Mouse (Mus musculus) adrenal gland, postnatal 14 days (tissue): ENCODE data around the gene Fibp. TPM values are rescaled to one million over a fixed set of nuclear protein-coding genes. Genes with fewer than 3 reads are reported as not detected.

ENCODE experiments used
- DNase-seq: peaks from one replicate; pipeline ENCODE4 v3.0.0; 2021; ENCODE audit warnings: mixed read lengths
- long read RNA-seq, 2 experiments: library from polyadenylated mRNA; stranded (forward); transcript quantifications; one replicate each; pipeline ENCODE4 v2.0.0; 2021
- total RNA-seq: library from RNA; stranded (reverse); gene quantifications from 2 replicates; pipeline ENCODE4 v1.2.3, GENCODE M21; 2021

Fibp gene
- 70.8 and 92.6 TPM in 2 replicates for total RNA-seq
- long read RNA-seq, experiment 1, transcript Fibp-205 (10 exons, 1,209 nt): major isoform, 30 of 55 reads
- long read RNA-seq, experiment 1, transcript Fibp-201 (10 exons, 1,215 nt): minor isoform, 5 of 55 reads
- long read RNA-seq, experiment 1, partial matches to known transcripts: 10 of 55 reads
- long read RNA-seq, experiment 1, other reads (novel, unspliced or antisense): 10 of 55 reads
- long read RNA-seq, experiment 2, transcript Fibp-205 (10 exons, 1,209 nt): major isoform, 10 of 33 reads
- long read RNA-seq, experiment 2, transcript Fibp-201 (10 exons, 1,215 nt): minor isoform, 8 of 33 reads
- long read RNA-seq, experiment 2, partial matches to known transcripts: 5 of 33 reads
- long read RNA-seq, experiment 2, other reads (novel, unspliced or antisense): 10 of 33 reads

DNA sequence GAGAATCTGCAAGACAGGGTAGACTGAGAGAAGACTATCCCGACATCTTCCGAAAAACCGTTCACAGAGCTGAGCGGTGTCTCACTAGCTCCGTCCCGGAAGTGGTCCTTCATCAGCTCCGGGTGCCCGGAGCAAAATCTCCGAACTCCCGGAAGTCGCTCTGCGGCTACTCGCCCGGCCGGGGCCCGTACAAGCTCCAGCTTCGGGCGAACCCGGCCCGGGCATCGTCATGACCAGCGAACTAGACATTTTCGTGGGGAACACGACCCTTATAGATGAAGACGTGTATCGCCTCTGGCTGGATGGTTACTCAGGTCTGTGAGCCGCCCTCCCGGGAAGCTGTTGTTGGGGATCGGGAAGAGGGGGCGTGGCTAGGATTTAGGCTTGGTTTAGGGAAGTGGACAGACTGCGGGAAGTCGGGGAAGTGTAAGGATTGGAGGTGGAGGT is at the start of gene Fibp:
Gene Fibp, plus strand, starts transcription at position 151 of the 447 bp plus-strand sequence.
- DNase-seq: peak; percentile 94

DNA sequence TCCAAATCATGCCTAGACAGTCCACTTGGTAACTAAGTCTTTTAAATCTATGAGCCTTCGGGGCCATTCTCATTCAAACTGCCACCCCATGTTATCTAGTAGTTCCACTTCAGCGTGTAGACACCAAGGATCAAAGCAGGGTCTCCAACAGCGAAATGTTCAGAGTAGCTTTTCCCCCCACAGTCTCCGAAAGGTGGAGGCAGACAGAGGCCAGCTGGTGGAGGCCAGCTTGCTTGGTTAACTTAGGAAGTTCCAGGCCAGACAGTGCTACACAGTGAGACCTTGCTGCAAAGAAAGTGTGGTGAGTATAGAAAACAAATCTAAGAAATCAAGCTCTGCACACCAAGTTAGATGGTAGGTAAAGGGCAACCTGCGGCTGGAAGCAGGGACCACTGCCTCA is 49.8 kb upstream of the Fibp start:
- no peak for DNase-seq

DNA sequence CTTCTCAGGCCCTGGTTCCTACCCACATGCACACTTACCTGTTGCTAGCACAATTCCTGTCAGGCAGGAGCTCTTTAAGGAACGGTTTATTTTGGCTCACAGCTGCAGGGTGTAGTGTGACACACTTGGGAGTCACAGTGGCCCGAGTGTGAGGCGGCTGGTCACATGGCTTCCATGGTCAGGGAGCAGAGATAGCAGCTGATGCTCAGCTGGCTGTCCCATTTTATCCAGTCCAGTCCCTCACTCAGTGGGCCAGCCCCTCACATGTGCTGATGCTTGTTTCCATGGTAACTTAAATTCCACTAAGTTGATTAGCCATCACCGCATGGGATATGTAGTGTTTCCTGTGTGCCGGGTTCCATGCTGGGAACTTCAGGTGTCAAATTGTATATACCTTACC is 48.5 kb upstream of the Fibp start:
- no peak for DNase-seq

DNA sequence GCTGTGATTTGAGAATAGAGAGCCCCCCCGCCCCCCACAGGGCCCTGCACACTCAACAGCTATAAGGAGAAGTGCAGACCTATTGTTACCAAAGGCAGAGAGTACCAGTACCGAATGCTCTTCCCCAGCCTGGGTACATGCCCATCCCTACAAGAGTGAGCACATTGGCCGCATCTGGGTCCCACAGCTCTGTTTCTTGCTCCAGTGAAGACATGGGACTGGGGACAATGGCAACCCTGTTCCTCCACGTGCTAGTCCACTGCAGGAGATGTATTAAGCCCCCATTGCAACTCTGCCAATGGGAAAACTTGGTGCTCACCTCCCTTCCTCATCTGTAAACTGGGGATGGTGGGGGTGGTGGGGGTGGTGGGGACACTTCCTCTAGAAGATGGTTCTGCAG is 46.6 kb upstream of the Fibp start:
- DNase-seq: no peak

DNA sequence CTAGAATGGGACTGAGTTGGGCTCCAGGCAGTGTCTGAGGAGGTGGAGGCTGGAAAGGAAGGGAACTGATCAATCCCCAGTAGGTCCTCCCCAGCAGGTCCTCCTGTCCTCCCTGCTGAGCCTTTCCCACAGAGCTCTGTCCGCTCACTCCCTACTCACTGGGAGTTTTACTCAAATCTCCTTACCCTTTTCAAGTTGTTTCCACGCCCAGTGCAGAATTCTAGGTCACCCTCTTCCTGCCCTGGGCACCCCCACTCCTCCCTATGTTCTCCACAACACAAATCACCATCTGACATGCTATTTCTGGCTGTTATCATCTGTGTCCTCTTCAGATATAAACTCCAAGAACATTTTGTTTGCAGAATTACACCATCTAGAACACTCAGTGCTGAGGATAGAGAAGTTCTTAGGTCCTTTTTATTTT is 45.9 kb upstream of the Fibp start:
- DNase-seq: peak; percentile 63

DNA sequence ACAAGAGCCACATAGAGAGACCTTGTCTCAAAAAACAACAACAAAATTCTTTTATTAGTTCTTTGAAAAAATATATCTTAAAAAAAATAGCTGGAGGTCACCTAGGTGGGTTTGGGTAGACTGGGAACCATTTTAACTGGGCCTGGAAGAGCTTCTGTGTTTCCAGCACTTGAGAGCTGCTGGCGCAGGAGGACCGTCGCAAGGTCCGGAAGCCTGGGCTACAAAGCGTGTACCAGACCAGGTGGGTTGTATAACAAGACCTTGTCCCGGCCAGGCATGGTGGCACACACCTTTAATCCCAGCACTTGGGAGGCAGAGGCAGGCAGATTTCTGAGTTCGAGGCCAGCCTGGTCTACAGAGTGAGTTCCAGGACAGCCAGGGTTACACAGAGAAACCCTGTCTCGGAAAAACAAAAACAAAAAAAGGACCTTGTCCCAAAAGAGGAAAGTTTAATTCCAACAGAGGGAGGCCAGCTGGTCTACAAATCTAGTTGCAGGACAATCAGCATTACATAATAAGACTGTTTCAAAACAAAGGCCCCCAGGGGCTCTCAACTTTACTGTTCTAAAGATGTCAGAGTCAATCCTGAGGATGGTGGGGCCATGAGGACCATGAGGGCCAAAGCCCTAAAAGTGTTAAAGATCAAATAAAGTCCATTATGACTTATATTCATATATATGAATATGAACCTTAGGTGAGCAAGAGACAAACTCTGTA is 41.5 kb upstream of the Fibp start:
- DNase-seq: no peak

DNA sequence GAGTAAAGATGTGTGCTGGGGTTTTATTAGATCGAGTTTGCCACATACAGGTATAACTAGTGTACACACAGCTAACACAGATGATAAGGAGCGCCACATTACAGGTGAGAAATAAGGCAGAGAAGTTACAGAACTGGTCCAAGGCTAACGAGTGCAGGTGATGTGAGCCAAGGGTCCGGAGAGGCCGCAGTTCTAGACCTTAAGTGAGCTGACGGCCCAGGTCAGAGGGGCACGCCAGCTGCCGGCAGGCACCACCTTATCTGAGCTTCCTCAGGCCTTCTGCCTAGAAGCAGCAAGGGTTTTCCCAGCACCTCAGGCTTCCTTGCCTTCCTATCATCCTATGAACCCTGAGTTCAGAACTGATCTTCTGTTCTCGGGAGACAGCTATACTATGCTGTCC is 40.8 kb upstream of the Fibp start:
- DNase-seq: no peak

DNA sequence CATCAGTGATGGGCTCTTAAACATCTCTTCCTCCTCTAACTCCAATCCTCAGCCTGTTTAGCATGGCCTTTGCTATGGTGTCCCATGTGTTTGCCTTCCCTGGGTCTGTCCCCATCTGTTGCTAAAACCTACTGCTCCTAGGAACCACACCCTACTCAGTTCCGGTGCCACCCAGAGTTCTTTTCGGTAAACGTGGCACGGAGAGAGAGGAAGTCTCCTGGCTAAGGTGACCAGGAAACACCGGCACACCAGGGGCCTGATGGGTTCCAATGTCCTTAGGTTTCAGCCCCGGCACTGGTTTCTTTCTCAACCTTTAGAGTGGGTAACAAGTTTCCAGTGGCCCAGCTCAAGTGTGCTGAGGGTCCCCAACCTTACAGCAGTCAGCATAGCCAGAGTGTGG is 39.8 kb upstream of the Fibp start:
- no peak for DNase-seq

DNA sequence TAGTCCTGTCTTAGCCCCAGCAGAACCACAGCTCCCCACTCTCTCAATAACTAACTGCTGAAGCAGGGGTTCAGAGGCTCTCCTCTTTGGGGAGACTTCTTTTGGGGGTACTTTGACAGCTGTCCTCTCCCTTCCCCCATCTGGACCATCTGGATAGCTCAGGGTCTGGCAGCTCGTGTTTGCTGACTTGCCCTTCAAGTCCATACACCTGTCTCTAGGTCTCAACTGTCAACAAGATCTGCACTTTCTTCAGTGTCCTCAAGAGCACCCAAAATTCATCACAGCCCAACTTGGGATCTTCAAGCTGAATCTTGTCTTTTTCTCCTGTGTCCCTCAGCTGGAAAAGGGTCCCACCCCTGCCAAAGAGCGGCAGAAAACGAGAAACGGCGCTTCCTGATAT is 38.6 kb upstream of the Fibp start:
- no peak for DNase-seq

DNA sequence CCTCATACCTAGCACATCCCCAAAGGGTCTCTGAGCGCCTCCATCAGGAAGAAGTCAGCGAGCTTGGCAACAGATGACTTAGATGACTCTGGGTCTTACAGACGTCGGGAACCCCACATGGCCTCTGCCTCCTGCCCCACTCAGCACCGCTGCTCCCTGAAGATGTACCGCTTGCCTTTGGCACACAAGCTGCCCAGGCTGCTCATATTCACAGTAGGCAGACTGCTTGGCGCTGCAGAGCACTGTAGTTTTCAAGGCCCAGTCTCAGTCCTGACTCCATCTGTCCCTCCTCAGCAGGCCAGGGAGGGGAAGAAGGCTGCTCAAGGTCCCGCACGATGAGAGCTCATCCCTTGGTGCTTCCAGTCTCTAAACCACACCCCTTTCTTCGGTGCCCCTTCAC is 38.1 kb upstream of the Fibp start:
- DNase-seq: peak; percentile 38

DNA sequence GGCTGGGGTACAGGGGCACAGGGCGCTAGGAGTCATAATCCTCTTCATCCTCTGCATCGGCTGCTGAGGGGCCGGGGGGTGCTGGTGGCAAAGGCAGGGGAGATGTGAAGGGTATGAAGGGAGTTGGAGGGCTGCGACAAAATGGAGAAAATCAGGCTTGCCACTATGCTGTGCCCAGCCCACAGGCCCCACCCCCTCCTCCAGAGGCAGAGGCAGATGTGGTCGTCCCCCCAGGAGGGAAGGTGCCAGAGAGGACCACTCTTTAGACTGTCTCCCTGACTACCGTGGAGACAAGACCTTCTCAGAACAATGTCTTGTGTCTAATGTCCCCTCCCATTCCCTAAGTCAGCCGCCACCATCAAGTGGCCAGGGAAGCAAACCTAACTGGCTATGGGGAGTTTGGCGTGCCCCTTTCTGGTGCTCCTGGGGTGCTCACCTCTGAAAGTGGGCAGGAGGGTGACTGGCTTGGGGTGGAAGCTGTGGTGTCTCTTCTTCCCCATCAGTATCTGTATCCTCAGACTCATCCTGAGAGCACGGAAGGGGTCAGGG is 37.4 kb upstream of the Fibp start:
- DNase-seq: no peak

DNA sequence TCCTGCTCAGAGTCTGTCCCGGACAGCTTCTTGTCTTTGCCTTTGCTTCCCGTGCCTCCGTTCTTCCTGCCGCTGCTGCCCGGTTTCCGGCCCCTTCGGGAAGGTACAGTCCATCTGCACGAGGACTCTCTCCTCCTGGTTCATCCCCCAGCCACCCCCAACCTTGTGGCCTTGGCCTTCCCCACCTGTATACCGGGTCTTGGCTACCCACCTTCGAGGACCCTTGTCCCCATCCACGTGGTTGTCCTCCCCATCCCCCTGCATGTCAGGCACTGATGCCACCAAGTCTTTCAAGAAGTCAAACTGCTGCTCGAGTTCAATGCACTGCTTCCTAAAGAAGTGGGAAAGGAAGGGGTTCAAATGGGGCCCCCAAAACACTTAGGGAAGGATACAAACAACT is 36.9 kb upstream of the Fibp start:
- peak; percentile 21 for DNase-seq

DNA sequence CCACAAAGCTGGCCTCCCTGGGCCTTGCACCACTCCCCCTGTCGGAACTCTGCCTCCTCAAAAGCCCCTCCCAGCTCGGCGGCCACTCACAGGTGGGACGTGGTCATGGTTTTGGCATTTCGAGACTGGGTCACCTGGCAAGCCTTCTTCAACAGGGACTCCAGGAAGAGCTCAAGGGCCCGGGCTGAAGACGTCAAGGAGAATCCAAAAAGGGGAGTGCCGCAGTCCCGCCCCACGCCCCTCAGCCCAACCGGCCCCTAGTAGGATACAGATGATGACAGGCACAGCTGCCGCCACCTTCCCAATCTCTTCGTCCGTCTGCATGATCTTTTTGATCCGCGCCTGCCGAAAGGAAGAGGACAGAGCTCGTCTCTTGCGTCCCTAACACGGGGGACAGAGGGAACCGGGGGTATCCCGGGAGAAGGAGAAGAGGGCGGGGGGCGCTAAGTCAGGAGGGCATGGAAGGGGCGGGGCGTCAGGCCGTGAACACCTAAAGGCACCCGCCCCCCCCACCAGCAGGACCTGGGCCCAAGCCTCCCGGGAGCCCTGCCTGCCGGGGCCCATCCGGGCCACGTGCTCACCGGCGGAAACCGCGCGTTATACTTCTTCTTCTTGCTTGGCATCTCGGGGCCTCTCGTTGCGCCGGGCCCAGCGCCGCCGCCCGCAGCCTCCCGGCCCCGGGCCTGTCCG is 36.2 kb upstream of the Fibp start:
- DNase-seq: peak; percentile 86

DNA sequence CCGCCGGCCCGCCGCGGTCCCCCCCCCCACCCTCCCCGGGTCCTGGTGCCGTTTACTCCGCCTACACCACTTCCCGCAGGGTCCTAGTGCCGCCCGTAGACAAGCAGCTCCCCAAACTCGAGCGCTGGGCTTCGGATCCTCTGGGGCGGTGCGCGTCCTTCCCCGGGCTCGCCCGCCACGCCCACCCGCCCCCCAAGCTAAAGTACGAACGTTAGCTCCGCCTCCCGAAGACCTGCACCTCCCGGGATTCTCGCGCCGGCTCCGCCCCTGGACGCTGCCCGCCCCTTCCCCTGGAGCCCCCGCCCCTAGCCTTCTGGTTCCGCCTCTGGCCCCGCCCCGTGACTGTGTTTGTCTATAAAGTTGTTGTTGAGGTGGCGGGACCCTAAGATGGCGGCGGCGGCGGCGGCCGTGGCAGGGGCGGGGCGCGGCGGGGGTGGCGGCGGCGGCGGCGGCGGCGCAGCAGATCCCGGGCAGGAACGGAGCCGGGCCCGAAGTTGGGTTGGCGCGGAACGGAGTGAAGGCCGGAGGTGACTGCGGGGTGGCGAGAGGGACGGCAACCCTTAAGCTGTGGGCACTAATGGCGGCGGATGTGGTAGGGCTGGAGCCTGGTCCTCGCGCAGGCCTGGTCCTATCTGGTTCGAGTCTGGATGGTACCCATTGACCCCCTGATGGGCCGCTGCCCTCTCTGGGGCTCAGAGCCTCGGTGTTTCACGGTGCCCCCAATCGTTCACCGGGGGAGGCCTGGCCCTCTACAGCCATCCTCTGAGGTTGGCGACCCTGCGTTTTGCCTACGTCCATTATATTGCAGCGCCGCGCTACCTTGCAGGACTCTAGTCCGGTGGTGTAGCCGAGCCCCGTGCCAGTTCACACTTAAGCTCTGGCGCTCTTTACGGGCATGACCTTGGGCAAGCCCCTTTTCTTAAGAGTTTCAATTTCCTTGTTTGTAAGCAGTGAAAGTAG is 35.4 kb upstream of the Fibp start, which contains the start of the genes Drap1 and AI837181:
Gene Drap1, minus strand, starts transcription at position 198 of the 960 bp plus-strand sequence.
Gene AI837181, plus strand, starts transcription at position 363 of the 960 bp plus-strand sequence.
- DNase-seq: peak; percentile 98

DNA sequence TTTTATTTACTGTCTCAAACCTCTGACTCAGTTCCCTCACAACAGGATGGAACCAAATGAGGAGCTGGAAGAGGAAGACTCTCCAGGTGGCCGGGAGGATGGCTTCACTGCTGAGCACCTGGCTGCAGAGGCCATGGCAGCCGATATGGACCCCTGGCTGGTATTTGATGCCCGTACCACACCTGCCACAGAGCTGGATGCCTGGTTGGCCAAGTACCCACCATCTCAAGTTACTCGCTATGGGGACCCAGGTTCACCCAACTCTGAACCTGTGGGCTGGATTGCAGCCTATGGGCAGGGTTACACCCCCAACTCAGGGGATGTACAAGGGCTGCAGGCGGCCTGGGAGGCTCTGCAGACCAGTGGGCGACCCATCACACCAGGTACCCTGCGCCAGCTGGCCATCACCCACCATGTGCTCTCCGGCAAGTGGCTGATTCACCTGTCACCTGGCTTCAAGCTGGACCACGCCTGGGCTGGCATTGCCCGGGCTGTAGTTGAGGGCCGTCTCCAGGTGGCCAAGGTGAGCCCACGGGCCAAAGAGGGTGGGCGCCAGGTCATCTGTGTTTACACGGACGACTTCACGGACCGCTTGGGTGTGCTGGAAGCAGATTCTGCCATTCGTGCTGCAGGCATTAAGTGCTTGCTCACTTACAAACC is 34.4 kb upstream of the Fibp start:
- no peak for DNase-seq

DNA sequence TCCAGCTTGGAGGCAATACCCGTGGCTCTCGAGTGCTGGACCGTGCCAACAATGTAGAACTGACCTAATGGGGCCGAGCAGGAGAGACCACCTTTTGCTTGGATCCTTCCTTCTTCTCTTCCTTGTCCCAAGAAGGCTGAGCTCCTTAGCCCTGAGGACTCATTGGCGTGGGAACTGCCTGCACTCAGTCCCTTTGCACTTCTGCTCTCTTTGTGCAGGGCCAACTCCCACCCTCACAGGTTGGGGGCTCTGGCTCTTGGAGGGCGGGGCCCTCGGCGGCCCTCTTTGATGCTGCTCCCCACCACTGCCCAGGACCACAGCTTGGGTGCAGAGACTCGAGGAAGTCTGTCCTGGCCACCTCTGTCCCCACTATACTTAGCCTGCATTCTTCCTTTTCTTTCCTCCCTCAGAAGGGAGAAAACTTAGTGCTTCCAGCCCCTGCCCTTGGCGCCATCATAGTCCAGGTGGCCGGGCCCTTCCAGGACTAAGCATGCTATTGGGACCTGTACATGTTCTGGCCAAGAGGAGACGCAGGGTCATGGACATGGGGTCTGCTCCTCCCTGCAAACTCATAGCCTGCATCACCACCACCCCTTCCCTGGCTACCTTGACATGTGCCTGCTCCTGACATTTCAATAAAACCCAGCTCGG is 33.6 kb upstream of the Fibp start:
- DNase-seq: no peak

DNA sequence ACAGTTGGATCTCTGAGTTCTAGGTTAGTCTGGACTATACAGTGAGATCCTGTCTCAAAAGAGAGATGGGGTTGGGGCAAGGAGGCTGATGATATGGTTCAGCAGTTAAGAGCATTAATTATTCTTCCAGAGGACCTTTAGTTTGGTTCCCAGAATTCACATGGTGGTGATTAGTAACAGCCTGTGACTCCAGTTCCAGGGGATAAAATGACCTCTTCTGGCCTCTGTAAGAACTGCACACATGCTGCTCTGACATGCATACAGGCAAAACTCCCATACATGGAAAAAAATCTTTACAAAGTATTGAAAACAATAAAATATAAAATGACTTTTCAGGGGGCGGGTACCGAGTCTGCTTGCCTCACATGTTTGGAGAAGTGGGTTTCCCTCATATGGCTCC is 32.3 kb upstream of the Fibp start:
- peak; percentile 63 for DNase-seq

DNA sequence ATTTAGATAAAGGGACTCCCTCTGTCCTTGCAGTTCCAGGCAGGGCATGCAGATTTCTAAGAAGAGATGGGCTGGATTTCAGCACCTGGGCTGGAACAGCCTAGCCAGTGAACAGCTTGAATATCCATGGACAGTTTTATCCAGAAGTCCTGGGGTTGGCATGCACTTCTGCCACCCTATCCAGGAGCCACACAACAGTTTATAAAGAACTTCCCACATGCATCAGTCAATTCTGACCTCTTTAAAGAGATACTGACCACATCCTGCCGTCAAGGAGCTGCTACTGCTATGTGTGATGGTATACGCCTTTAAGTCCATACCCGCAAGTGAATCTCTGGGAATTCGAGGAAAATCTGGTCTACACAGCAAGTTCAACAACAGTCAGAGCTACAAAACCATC is 31.2 kb upstream of the Fibp start:
- no peak for DNase-seq

DNA sequence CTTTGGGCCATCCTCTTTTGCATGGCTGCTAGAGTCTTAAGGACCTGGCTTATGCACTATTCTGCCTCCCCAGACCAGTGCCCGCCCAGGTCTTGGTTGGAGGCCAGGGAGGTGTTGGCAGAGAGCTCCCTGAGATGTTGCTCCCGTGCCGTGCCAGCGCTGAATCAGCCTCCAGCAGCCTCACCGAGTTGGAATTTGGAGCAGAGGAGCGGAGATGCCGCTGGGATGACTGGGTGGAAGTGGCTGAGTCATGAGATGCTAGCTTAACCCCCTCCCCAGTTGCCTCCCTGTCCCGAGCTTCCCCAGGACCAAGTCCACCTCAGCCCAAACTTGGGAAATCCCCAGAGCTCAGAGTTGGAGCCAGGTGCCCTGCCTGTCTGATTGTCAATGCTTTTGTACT is 30.6 kb upstream of the Fibp start:
- peak; percentile 91 for DNase-seq

DNA sequence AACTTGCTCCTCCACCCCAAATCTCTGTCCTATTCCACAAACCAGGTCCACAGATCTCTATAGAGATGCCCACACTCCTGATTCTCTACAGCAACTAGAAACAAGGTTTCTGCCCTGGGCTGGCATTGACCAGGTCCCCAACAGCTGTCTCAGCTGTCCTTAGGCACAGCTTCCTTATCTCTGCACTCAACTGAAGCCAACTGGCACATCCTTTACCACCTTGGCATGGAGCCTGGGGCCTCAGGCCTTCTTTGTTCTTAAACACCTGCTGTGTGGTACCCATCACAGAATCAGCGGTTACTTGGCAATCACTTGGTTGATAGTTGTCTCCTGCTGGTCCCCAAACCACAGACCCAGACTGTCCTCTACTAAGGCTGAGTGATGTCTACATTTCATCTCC is 30.0 kb upstream of the Fibp start:
- DNase-seq: peak; percentile 54
